Mouse (Mus musculus) lung, postnatal 10 days (tissue): ENCODE measurements around the gene Platr17.
"Not testable (repeated sequence)": the region's sequence is repeated elsewhere in the genome, so short reads cannot be mapped to it uniquely, and the experiment has no call there.

Source experiments
- DNase-seq: peaks from one replicate; pipeline ENCODE4 v3.0.0; 2021

Gene Platr17

GRCm38 (mm10) chr17:33943454-33943853 is 38.5 kb downstream of the Platr17 start:
- no peak for DNase-seq

GRCm38 (mm10) chr17:33947430-33948089 is 42.6 kb downstream of the Platr17 start:
- no peak for DNase-seq

- no peak for DNase-seq
Measured at GRCm38 (mm10) chr17:33948090-33948904, 43.4 kb downstream of the Platr17 start.

- DNase-seq, result no peak
Measured at GRCm38 (mm10) chr17:33948905-33949537, 44.1 kb downstream of the Platr17 start.

GRCm38 (mm10) chr17:33950131-33950625 is 45.2 kb downstream of the Platr17 start:
- DNase-seq, result no peak

GRCm38 (mm10) chr17:33951021-33951946 is 46.3 kb downstream of the Platr17 start, which contains the start of gene B3galt4:
Gene B3galt4 (minus strand): TSS chr17:33951488.
- peak; percentile 91 for DNase-seq

- DNase-seq, result not testable (repeated sequence)
Measured at GRCm38 (mm10) chr17:33952015-33952414, 47.1 kb downstream of the Platr17 start.

- no peak for DNase-seq
Measured at GRCm38 (mm10) chr17:33952879-33953278, 47.9 kb downstream of the Platr17 start.

- DNase-seq, result no peak
Measured at GRCm38 (mm10) chr17:33953310-33953709, 48.4 kb downstream of the Platr17 start.

GRCm38 (mm10) chr17:33953961-33954565 is 49.1 kb downstream of the Platr17 start:
- DNase-seq, result no peak

- peak; percentile 53 for DNase-seq
Measured at GRCm38 (mm10) chr17:33954646-33955554, 50.0 kb downstream of the Platr17 start.

GRCm38 (mm10) chr17:33955555-33956214 is 50.8 kb downstream of the Platr17 start, which contains the start of the genes Vps52 and Rps18:
Gene Vps52 (plus strand): TSS chr17:33955812.
Gene Rps18 (minus strand): TSS chr17:33956001.
- peak; percentile 98 for DNase-seq
